21 mouse cellular contexts compared by ENCODE assay signal in genomic region chr4:140640668-140641067, GRCm38 (mm10). TPM values are rescaled to one million over a fixed set of nuclear protein-coding genes. Genes with fewer than 3 reads are reported as not detected.
DNase-seq lines count a peak whose midpoint lies in the region; ATAC-seq and TF ChIP-seq lines count a peak whose summit lies in the region.
"Had no signal": no experiment of that assay in that cellular context is flagged by ENCODE, and none has a peak within 500 bp of the region (broad histone marks: within the 10 kb centered on the region; RNA-seq: fewer than 3 reads in every experiment).

No protein-coding gene starts in this region.

- H3K4me3 ChIP-seq in kidney, embryonic 15.5 days (replicated peaks), result no peak overlapping the region
- no peak overlapping the region for H3K4me3 ChIP-seq in kidney, adult 2 months (ENCODE audit: insufficient read depth, low read depth, low read length)
- H3K4me3 ChIP-seq in neural tube, embryonic 15.5 days (replicated peaks), result no peak overlapping the region
- H3K4me3 ChIP-seq: embryonic facial prominence, embryonic 12.5 days; heart, embryonic 12.5 days; hindbrain, embryonic 12.5 days; midbrain, embryonic 15.5 days had no signal

- peak; percentile 29 to 39 for DNase-seq in cerebellum, postnatal 14 days
- no peak for DNase-seq in kidney, adult 2 months
- no peak for DNase-seq in neural tube, embryonic 10.5 days (ENCODE audit: extremely low spot score, low spot score)
- DNase-seq in right cerebral cortex, postnatal 4 days, result no peak
- DNase-seq: adrenal gland, postnatal 25 days; B cell, adult 2 months; gastrocnemius, postnatal 25 days; heart, adult 18-20 months; heart, postnatal 10 days; kidney, adult 9 months; lung, postnatal 4 days; thymus, adult 18-20 months; thymus, postnatal 36 days had no signal

- H3K4me2 ChIP-seq in kidney, embryonic 15.5 days, result no peak overlapping the region
- no peak overlapping the region for H3K4me2 ChIP-seq in neural tube, embryonic 15.5 days
- H3K4me2 ChIP-seq: embryonic facial prominence, embryonic 12.5 days; heart, embryonic 12.5 days; hindbrain, embryonic 12.5 days; midbrain, embryonic 15.5 days had no signal

- 65% methylated on average over 9 of the region's 9 CpGs for WGBS in kidney, embryonic 15.5 days
- WGBS in kidney, adult 2 months, result 66% methylated on average over 9 of the region's 9 CpGs
- 92% methylated on average over 9 of the region's 9 CpGs for WGBS in neural tube, embryonic 15.5 days

- no peak for TF ChIP-seq CTCF in kidney, adult 2 months (conservative IDR thresholded peaks at IDR 0.05; ENCODE audit: insufficient read depth, insufficient read length, low read depth, low read length)

- H3K27ac ChIP-seq in kidney, embryonic 15.5 days, result peak overlapping the region; percentile 68
- H3K27ac ChIP-seq in kidney, adult 2 months (ENCODE audit: insufficient read depth, low read depth, low read length), result no peak overlapping the region
- H3K27ac ChIP-seq in neural tube, embryonic 15.5 days (replicated peaks), result peak overlapping the region; percentile 64; the same call in 1 of the 2 replicates
- H3K27ac ChIP-seq: embryonic facial prominence, embryonic 12.5 days; hindbrain, embryonic 12.5 days had no signal

- peaks cover 3% of the 10 kb centered on the region; the same call in 1 of the 2 replicates for H3K9me3 ChIP-seq in kidney, embryonic 15.5 days (replicated peaks)
- no peaks in the 10 kb centered on the region for H3K9me3 ChIP-seq in neural tube, embryonic 15.5 days (replicated peaks)
- H3K9me3 ChIP-seq: hindbrain, embryonic 12.5 days; midbrain, embryonic 15.5 days had no signal

- TF ChIP-seq POLR2A in kidney, adult 2 months (IDR thresholded peaks at IDR 0.05; ENCODE audit: low read depth, low read length), result no peak

- no peak overlapping the region for H3K9ac ChIP-seq in kidney, embryonic 15.5 days
- H3K9ac ChIP-seq in neural tube, embryonic 15.5 days (replicated peaks), result no peak overlapping the region
- H3K9ac ChIP-seq: embryonic facial prominence, embryonic 12.5 days; heart, embryonic 12.5 days; hindbrain, embryonic 12.5 days; midbrain, embryonic 15.5 days had no signal

- no peak for ATAC-seq in cerebellum, adult (ENCODE audit: insufficient number of reproducible peaks, low FRiP score, low TSS enrichment)
- ATAC-seq in kidney, embryonic 15.5 days (replicated peaks; ENCODE audit: low FRiP score), result no peak
- ATAC-seq in neural tube, embryonic 15.5 days (ENCODE audit: low FRiP score), result no peak
- ATAC-seq: inflammation-experienced regulatory T-cells, adult 6 months; midbrain, embryonic 15.5 days had no signal

- H3K4me1 ChIP-seq in kidney, embryonic 15.5 days, result peaks cover 68% of the 10 kb centered on the region
- H3K4me1 ChIP-seq in kidney, adult 2 months (ENCODE audit: control insufficient read depth, insufficient read depth, low read length), result peaks cover 17% of the 10 kb centered on the region
- peaks cover 50% of the 10 kb centered on the region for H3K4me1 ChIP-seq in neural tube, embryonic 15.5 days

- H3K27me3 ChIP-seq in kidney, embryonic 15.5 days, result no peaks in the 10 kb centered on the region
- no peaks in the 10 kb centered on the region for H3K27me3 ChIP-seq in kidney, adult 2 months (replicated peaks; ENCODE audit: control insufficient read depth, insufficient read depth, low read length)
- H3K27me3 ChIP-seq in neural tube, embryonic 15.5 days (replicated peaks), result no peaks in the 10 kb centered on the region
- H3K27me3 ChIP-seq: embryonic facial prominence, embryonic 12.5 days; heart, embryonic 12.5 days; hindbrain, embryonic 12.5 days; midbrain, embryonic 15.5 days had no signal

- peaks cover 11% of the 10 kb centered on the region; the same call in 1 of the 2 replicates for H3K36me3 ChIP-seq in kidney, embryonic 15.5 days
- H3K36me3 ChIP-seq in kidney, adult 2 months (ENCODE audit: control insufficient read depth, insufficient read depth, low read length), result no peaks in the 10 kb centered on the region
- no peaks in the 10 kb centered on the region for H3K36me3 ChIP-seq in neural tube, embryonic 15.5 days
- H3K36me3 ChIP-seq: midbrain, embryonic 15.5 days had no signal

RNA-seq across cellular contexts. Expression of gene Arhgef10l, which starts 25.1 kb away (rescaled TPM):
- 20.3 and 20.7 TPM in 2 replicates for polyA plus RNA-seq in kidney, embryonic 15.5 days (2015; fragmentation: Nextera tagmentation; extraction: Ambion mirVana)
- polyA plus RNA-seq in kidney, adult 2 months (2012; rRNA removed), result 42.0 and 56.2 TPM in 2 replicates
- polyA plus RNA-seq in neural tube, embryonic 15.5 days (2015; fragmentation: Nextera tagmentation; extraction: Ambion mirVana), result 23.6 and 26.4 TPM in 2 replicates

RNA-seq across cellular contexts. Expression of gene Rcc2, which starts 59.7 kb away (rescaled TPM):
- polyA plus RNA-seq in kidney, embryonic 15.5 days (2015; fragmentation: Nextera tagmentation; extraction: Ambion mirVana), result 26.8 and 28.8 TPM in 2 replicates
- polyA plus RNA-seq in kidney, adult 2 months (2012; rRNA removed), result 18.7 and 20.9 TPM in 2 replicates
- 16.7 and 16.8 TPM in 2 replicates for polyA plus RNA-seq in neural tube, embryonic 15.5 days (2015; fragmentation: Nextera tagmentation; extraction: Ambion mirVana)

Comparison
In these comparisons a context has a peak if more than half of its experiments do, and no peak if none do; other contexts are left out.
1. DNase-seq: peak in cerebellum, postnatal 14 days (2 of 2); none in kidney, adult 2 months (single experiment), neural tube, embryonic 10.5 days (single experiment) and right cerebral cortex, postnatal 4 days (single experiment).